Mouse (Mus musculus): Measurements from ENCODE around the gene Erc1. TPM values are rescaled to one million over a fixed set of nuclear protein-coding genes. Genes with fewer than 3 reads are reported as not detected.

The Erc1 gene
- total RNA-seq, 4 experiments from 2014 or later: 26.4 to 30.5 (median 29.5) TPM

DNA sequence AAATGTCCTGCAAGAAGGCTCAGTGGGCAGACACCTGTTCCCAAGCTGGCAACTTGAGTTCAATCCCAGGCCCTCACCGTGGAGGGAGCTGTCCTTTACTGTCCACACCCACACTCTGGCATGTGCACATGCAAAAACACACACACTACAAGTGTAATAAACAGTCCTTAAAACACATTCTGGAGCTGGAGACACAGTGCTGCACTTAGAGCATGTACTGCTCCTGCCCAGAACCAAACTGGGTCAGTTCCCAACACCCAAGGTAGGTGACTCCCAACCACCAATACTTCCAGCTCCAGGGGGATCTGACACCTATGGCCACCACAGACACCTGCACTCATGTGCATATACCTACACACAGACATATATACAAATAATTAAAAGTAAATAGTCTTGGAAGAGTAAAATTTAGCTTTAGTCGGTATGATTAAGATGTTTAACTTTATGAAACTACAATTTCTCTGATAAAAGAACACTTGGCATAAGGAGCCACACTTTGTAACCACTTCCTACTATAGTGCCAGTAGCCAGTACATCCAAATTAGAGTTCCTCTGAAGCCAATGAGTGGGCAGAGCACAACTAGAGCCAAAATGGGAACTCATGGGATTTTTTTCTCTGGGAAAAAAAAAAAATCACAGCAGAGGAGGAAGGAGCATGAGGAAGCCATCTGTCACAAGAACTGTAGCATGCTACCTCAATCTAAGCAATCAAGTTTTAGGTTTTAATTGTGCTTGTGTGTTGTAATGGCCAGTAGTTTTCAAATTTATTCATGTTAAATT lies 39.1 kb downstream of the Erc1 start:
- no peak for DNase-seq (ENCODE audit: low spot score in 2 of 2)

DNA sequence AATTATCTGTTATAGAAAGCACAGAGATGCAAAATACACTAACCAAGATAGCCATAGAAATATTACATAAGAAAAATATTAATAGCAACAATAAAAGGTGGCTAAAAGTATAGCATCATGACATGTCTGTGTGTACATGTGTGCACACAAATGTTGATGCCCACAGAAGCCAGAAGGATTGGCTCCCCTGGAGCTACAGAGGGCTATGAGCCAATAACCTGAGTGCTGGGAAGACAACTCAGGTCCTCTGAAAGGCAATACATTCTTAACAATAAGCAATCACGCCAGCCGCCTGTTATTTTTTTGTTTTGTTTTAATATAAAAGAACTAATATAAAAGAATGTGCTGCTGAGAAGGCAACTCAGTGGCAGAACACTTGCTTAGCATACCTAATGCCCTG lies 44.7 kb downstream of the Erc1 start:
- no peak for DNase-seq (ENCODE audit: low spot score in 2 of 2)

DNA sequence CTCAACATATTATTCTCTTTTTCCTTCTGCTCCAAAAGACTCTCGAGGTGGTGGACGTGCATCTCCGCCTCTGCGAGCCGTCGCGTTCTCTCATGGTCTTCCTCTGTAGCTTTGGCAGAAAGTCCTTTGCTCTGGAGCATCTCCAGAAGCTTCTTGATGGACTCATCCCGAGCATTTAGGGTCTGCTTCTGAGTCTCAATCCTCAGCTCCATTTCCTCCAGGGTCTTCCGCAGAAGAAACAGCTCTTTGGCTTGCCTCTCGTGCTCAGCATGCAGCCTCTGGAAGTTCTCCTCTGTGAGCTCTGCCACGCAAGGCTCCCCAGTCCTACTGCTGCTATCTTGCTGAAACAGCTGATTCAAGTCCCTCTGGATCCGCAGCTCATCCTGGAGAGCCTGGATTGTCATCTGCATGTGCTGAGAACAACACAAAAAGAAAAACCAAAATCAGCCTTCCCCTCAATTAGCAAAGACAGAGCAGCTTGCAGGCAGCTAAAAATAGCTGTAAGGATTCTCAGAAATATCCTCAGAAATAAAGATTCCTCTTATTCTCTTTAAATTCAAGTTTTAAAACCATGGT lies 51.0 kb downstream of the Erc1 start:
- DNase-seq (ENCODE audit: low spot score in 2 of 2): no peak

DNA sequence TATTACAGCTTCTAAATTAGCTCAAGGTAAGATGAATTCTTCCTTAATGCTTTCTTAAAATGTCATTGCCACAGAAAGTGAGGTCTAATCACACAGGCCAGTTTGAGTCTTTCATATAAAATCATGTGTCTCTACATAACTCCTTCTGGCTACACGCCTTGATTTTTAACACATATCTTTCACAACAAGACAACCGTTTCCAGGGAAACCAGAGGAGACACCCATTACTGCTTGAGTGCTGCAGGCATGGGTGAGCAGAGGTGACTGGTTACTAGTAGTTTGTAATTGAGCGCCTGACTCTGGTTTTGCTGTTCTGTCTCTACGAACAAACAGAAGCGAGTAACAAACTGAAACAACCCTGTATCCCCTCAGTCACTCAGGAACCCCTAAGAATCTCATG lies 51.7 kb downstream of the Erc1 start:
- DNase-seq (ENCODE audit: low spot score in 2 of 2): no peak

DNA sequence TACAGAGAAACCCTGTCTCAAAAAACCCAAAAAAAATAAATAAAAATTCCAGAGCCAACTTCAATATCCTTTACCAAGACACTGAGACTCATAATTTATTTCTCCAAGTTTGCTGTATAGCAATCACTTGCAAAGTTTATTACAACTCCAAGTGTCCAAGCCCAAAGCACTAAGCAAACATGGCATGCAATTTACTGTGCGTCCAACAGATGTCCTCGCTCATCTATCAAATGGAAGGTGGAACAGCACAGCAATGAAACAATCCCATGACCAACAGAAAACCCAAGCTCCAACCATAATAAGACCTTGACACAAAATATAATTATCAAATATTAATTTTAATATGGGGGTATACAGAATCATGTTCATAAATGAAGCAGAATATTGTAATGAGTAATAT lies 55.4 kb downstream of the Erc1 start:
- peak; percentile 14 to 16 for DNase-seq (ENCODE audit: low spot score in 2 of 2)

DNA sequence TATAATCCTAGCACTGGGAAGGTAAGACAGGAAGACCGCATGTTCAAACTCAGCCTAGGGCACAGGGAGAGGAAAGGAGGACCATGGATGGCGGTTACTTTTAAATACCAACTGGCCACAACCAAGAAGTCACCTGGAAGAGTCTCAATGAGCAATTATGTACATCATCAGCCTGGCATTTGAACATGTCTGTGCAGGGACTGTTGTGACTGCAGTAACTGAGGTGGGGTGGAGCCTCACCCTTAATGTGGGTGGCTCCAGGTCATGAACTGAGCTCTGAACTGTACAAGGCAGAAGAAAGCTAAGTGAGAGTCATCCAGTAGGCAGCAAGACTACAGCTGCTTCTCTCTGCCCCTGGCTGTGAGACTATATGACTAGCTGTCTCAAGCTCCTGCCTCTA lies 65.6 kb downstream of the Erc1 start:
- DNase-seq (ENCODE audit: low spot score in 2 of 2): no peak

DNA sequence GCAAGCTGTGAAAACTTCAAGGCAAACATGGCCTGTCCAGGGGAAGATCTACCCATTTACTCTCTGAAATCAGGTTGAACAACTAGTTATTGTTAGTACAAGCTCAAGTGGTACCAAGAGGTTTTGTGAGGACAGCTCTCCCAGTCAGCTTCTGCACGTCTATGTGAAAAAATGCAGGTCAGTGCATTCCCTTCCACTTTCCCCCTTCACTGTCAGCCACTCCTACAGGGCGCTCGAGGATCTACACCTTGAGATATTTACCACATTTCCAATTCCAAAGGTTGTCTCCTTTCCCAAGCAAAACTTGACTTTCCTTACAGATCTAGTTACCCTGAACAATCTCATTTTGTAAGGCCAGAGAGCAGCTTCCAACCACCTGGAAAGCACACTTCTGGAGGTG lies 66.9 kb downstream of the Erc1 start:
- DNase-seq (ENCODE audit: low spot score in 2 of 2): no peak

DNA sequence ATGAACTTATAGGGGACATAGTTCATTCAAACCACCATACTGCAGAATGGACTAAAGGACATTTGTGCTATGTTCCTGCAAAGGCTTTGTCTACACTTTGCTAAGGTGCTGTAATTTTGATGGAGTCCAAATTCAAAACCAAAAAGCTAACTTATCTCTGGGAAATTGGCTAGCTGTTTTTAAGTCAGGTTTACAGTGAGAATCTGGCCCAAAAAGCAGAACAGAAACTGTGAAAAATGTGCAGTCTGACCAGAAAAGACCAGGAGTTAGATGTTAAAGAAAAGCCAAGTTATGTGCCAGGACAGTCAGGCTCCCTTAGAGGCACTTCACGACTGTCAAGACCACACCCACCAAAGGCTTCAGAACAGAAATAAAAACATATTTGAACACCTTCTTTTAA lies 79.2 kb downstream of the Erc1 start:
- DNase-seq (ENCODE audit: low spot score in 2 of 2): no peak

DNA sequence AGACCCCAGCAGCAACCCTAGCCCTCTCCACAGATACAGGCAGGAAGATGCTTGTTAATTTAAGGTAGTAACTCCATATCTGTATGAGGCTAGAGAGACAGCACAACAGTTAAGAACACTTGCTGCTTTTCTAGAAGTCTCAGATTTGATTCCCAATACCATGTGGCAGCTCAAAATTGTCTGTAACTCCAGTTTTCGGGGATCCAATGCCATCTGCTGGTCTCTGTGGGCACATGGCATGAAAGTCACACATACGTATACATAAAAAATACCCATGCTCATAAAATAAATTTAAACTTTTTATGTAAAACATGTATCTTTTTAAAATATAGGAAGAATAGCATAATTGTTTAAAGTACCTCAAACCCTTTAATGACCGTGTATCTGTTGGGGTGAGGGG lies 83.6 kb downstream of the Erc1 start:
- no peak for DNase-seq (ENCODE audit: low spot score in 2 of 2)

DNA sequence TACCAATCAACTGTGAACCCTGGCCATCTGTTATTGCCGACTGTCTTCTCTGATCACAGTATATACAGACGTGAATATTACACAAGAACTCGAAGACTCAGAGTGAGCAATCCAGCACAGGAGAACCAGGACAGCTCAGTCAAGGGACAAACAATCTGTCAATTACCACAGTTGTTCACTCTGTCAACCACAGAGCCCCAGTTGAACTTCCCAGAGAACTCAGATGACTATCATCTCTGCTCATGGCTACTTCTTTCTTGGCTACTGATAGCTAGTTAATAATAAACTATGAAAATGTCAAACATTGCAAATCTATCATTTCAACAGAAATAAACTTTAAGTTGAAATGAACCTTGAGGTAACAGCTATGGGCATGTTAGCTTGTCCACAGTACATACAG lies 88.1 kb downstream of the Erc1 start:
- DNase-seq (ENCODE audit: low spot score in 2 of 2): no peak

DNA sequence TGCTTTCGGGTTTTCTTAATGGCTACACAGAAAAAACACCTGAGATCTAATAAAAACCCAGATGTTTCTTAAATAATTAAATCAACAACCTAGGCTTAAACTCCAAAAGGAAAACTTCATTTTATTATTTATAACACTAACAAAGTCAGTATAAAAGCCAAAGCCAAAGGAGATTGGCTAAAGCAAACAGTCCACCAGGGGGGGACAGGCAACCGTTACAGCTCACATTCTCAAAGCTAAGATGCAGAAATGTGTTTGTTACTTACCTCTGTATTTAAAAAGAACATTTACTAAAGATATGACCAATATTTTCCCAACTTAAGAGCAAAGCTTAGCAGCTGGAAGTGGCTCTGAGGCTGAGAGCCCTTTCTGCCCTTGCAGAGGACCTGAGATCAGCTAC lies 89.5 kb downstream of the Erc1 start:
- DNase-seq (ENCODE audit: low spot score in 2 of 2): no peak

DNA sequence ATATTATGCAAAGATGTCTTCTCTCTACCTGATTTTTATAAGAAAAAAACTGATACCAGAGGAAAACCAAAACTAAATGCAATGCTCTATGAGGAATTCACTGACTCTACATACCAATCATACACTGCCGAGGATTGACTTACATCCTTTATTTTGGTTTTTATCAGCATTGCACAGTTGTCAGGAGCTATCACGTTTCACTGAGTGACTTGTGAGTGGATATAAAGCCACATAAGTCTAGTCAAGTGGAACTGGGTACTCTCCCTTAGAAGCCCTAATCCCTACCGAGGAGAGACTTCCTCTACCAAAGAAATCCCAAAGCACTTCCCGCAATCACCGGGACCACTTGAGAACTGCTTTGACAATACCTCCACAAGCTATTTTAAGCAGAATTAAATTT lies 90.2 kb downstream of the Erc1 start:
- DNase-seq (ENCODE audit: low spot score in 2 of 2): no peak

DNA sequence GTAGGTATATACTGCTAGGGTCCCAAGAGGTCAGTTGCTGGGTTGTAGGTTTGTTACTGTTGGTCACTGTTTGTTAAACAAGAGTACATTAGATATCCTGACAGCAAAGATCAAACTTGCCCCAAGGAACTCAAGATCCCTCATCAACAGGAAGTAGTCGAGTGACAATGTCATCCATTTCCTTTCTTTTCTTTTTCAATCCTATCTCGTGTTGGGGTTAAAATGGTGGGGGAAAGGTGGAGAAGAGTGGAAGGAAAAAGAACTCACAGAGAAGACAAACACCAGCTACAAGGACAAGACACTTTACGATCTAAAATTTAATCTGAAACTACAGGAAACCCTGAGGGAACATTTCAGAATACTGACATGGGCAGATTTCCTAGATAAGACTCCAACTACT lies 92.1 kb downstream of the Erc1 start:
- DNase-seq (ENCODE audit: low spot score in 2 of 2): no peak

DNA sequence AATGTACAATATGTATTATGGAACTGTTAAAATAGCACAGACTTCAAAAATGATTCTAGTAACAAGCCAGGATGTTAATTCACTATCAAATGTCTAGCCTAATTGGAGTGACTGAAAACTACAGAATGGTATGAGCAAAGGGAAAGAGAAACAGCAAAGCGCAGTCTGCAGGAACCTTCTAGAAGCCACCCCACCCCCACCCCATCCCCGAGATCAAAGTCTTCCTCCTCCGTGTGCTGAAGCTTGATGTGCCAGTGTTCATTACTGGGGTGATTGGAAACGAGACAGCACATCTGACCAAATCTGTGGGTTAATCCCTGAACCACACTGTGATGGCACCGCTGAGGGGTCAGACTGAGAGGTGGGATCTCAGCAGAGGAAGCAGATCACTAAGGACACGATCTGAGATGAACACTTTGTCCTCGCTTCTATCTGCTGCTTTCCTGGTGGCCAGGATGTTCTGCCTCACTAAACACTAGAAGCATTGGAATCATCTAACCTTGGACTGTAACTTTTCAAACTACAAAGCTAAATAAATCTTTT lies 98.8 kb downstream of the Erc1 start:
- DNase-seq (ENCODE audit: low spot score in 2 of 2): no peak

DNA sequence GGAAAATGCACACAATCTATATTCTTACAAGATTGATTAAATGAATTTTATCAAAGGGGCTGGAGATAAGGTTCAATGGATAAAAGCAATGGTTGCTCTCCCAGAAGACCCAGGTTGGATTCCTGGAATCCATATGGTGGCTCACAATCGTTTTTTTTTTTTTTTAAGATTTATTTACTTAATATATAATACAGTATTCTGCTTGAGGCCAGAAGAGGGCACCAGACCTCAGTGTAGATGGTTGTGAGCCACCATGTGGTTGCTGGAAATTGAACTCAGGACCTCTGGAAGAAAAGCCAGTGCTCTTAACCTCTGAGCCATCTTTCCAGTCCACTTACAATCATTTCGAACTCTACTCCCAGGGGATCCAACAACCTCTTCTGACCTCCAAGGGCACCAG lies 106.1 kb downstream of the Erc1 start:
- no peak for DNase-seq (ENCODE audit: low spot score in 2 of 2)

DNA sequence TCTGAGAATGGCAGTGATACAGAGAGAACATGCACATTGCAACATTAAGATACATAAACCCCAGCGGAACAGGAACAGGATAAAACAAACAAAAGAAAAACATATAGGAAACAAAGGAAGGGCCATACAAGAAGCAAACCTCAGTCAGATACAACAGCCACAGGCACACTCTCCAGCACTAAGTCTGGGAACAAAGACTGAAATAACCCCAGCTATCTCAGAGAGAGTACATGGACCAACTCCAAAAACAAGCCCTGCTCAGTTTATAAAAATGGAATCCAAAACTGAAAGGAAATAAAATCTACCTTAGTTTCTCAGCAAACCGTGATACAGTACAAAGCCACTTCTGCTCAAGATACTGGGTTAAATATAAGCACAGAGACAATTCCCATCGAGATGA lies 107.4 kb downstream of the Erc1 start:
- no peak for DNase-seq (ENCODE audit: low spot score in 2 of 2)

DNA sequence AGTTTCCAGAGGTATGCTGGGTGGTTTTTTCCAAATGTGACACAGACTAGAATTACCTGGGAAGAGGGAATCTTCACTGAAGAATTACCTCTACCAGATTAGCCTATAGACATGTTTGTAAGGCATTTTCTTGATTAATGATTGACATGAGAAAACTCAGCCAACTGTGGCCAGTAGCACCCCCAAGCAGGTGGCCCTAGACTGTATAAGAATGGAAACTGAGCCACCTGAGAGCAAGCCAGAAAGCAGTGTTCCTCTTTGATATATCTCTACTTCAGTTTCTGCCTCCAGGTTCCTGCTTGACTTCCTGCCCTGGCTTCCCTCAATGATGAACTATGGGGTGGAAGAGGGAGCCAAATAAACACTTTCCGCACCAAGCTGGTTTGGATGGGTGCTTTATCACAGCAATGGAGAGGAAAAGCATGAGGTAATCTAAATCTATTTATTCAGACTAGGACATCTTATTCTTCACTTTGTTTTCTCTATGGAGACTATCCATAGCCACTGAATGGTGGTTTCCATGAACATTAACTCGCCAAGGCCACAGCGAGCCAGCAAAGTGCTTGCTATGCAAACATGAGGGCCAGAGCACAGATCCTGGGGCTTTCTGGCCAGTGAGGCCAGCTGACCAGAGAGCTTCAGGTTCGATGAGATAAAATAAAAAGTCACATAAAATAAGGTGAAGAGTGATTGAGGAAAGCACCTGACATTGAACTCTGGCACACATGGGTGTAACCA lies 109.2 kb downstream of the Erc1 start:
- DNase-seq (ENCODE audit: low spot score in 2 of 2): no peak

DNA sequence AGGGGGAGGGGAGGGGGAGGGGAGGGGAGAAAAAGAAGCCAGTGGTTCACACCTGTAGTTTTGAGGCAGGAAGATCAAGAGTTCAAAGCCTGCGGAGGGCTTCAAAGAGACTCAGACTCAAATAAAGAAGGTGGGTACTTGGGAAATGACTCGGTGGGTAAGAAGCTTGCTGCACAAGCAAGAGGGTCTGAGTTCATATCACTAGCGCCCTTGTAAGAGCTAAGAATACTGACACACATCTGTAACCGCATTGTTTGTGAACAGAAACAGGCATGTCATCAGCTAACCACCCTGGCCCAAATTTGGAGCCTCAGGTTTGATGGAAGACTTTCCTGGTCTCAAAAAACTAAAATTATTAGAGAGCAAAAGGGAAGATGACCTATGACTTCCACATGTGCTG lies 110.3 kb downstream of the Erc1 start:
- DNase-seq (ENCODE audit: low spot score in 2 of 2): no peak

DNA sequence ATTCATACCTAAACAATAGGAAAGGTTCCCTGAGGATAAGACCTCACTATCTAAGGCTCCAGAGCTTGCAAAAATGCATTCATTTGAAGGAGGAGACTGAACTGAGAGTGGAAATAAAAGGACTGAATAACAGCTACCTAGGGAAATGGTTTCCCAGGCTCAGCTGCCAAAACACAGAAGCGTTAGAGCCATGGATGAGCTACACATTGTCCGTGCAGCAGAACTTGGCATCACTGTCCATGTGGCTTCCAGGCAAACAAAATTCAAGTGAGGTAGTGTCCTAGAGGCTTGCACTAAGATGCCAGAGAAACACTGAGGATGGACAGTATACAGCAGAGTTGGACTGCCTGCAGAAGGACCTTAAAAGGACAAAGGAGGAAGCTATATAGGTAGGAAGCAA lies 112.0 kb downstream of the Erc1 start:
- no peak for DNase-seq (ENCODE audit: low spot score in 2 of 2)

DNA sequence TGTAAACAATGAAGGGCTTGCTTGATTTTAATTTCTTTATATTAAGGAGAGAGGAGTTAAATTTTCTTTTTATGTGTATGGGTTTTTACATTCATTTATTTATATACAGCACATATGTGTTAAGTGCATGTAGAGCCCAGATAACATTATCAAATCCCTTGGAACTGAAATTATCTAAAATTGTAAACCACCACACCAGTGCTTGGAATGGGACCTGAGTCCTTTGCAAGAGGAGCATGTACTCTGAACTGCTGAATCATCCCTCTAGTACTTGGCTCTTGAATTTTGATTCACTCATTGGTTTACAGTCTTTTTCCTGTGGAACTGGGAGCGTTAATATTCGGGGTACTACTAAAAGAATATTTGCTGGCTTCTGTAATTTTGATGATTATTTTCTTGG lies 116.8 kb downstream of the Erc1 start:
- no peak for DNase-seq (ENCODE audit: low spot score in 2 of 2)

DNA sequence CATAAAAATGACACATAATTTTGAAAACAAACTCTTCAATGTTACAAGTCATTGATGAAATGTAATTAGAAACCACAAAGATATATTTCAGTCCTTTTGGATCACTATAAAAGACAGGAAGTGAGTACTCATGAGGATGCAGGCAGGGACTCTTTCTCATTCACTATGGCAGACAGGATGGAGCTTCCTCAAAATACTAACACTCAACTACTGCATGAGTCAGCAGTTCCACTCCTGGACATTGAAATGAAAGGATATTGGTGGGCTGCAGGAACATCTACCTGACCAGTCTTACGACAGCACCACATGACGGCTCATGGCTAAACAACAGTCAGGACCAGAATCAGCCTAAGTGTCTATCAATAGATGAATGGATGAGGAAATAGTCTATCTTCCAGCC lies 132.7 kb downstream of the Erc1 start:
- no peak for DNase-seq (ENCODE audit: low spot score in 2 of 2)

DNA sequence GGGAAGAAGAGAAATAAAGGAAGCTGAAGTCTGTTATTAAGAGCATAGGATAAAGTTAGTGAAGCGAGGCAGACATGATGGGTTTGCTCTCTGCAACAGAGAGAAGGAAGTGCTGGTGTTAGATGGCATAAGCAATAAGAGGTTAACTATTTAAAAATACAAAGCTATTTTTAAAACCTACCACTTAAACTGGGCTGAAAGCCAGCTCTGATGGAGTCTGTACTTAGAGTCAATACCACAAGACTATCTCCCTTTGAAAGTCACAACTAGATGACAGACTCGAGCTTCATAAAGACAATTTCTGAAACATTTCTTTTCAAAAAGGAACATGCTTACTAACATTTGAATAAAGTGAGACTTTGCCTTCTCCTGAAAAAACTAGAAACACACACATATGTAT lies 134.0 kb downstream of the Erc1 start:
- no peak for DNase-seq (ENCODE audit: low spot score in 2 of 2)

DNA sequence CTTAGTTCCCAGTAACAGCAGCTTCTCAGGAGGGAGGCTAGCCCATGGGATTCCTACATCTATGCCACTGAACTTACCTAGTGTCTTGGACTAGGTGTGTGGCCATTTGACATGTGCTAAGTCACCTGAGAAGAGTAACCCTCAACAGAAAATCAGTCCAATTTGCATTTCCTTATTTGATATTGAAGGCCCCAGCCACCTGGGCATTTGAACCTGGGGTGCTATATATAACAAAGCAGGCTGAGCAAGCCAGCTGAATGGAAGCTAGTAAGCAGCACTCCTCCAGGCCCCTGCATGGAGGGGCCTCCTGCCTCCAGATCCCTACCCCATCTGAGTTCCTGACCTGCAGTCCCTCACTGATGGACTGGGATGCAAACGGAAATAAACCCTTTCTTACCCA lies 135.5 kb downstream of the Erc1 start:
- no peak for DNase-seq (ENCODE audit: low spot score in 2 of 2)

Data from gastrocnemius, adult 8-10 months (tissue).